Mouse (Mus musculus) gastrocnemius, adult 2 months (tissue): ENCODE measurements around the gene Lrrc27. TPM values are rescaled to one million over a fixed set of nuclear protein-coding genes. Genes with fewer than 3 reads are reported as not detected.
A peak's percentile ranks its signal among the peaks of the same experiment; 100 is the strongest.

Experiments used
- DNase-seq: peaks from one replicate; pipeline ENCODE4 v3.0.0; 2022
- H3K27ac ChIP-seq: fragments of 200-600 bp; 2 replicates; pipeline ENCODE4 v1.8.1; 2022; ENCODE audit warnings: mild to moderate bottlenecking
- H3K4me3 ChIP-seq: fragments of 200-600 bp; 2 replicates; pipeline ENCODE4 v1.8.1; 2022; ENCODE audit warnings: mild to moderate bottlenecking, moderate library complexity
- CTCF ChIP-seq: fragments of 200-600 bp; IDR thresholded peaks from 2 replicates; pipeline ENCODE4 v1.8.1; 2022; ENCODE audit warnings: antibody characterized with exemption, mild to moderate bottlenecking, moderate library complexity
- intact Hi-C: fragments of 180-260 bp; cut with DNase I; formaldehyde crosslinking; loops from one replicate; pipeline ENCODE4 v1.15.1; 2025
- total RNA-seq, 2 experiments: library from RNA; stranded (reverse); gene quantifications; 2 replicates each; pipeline ENCODE4 v1.2.3; 2021

The Lrrc27 gene
- total RNA-seq, 2 experiments from 2014 or later: 1.6 to 4.0 TPM

GRCm38 (mm10) chr7:139271871-139272270, 59.1 kb downstream of the Lrrc27 start:
- intact Hi-C loops: no loop called here
- no peak for TF ChIP-seq CTCF
- Histone ChIP-seq H3K4me3 (no peak overlapping the region), H3K27ac (no peak overlapping the region; the same call in 1 of the 2 replicates)
- DNase-seq: no peak

DNA sequence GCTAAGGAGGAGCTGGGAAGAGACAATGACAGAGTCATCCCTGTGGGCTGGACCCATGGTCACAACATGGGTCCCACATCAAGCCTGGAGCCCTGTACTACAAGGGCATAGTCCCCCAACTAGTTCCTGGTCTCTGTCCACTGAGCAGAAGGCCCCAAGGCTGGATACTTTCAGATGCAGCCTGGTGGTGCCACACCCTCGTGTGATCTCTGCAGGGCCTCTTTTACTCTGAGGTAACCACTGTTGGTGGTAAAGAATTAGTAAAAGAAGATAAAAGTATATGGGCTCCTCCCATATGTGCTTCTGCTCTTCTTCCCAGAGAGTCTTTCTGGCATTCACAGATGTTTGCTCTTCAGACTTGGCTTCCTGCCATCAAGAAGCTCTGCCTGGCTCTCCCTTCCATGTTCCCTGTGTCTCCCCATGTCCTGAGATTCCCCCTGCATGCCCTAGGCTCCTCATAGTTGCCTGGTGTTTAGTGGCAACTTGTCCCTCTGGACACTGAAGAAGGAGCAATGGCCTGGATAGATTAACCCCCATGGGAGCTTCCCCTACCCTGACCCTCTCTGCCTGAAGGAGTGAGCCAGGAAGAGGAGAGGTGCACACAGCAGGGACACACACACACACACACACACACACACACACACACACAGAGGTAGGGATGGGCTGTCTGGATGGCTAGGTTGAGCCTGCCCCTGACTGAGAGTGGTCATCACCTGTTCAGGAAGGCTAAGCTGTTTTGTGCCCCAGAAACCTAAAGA, 60.0 kb downstream of the Lrrc27 start:
- no peak for TF ChIP-seq CTCF

GRCm38 (mm10) chr7:139273397-139273719, 60.6 kb downstream of the Lrrc27 start:
- no peak for TF ChIP-seq CTCF
- Histone ChIP-seq H3K27ac (peak overlapping the region; percentile 86), H3K4me3 (peak overlapping the region; percentile 30)
- peak; percentile 77 for DNase-seq
- intact Hi-C loops: no loop called here

More for the DNA sequence above, 60.0 kb downstream of the Lrrc27 start:
- peak overlapping the region; percentile 86 for H3K27ac ChIP-seq
- intact Hi-C loops: no loop called here
- H3K4me3 ChIP-seq: peak overlapping the region; percentile 30
- DNase-seq: peak; percentile 46

DNA sequence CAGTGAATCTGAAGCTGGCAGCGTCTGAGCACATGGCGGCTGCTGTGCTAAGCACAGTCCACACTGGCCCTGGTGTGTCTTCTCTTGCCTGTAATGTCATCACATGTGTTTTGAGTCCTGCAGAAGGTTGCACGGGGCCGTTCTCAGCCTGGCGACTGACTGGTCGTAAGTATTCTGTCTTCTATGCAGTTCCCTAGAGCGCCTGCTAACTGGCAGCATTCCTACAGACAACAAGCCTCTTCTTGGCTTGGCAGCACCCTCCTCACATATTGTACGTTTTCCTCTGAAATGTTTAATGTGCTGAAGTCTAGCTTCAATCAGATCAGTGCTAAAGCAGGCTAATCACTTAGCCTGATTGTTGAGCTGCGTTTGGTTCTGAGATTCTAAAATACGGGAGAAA, 62.8 kb downstream of the Lrrc27 start:
- TF ChIP-seq CTCF: no peak
- intact Hi-C loops: no loop called here
- Histone ChIP-seq H3K27ac (no peak overlapping the region), H3K4me3 (no peak overlapping the region)
- DNase-seq: no peak

- H3K27ac ChIP-seq: no peak overlapping the region
- no peak overlapping the region for H3K4me3 ChIP-seq
- no peak for TF ChIP-seq CTCF
- DNase-seq: no peak
- intact Hi-C loops: no loop called here
These were observed 63.4 kb downstream of the Lrrc27 start for GRCm38 (mm10) chr7:139276150-139276549.

- no peak overlapping the region for H3K4me3 ChIP-seq
- TF ChIP-seq CTCF: no peak
- H3K27ac ChIP-seq: no peak overlapping the region
- intact Hi-C loops: no loop called here
- no peak for DNase-seq
These were observed 64.7 kb downstream of the Lrrc27 start for GRCm38 (mm10) chr7:139277536-139277935.

DNA sequence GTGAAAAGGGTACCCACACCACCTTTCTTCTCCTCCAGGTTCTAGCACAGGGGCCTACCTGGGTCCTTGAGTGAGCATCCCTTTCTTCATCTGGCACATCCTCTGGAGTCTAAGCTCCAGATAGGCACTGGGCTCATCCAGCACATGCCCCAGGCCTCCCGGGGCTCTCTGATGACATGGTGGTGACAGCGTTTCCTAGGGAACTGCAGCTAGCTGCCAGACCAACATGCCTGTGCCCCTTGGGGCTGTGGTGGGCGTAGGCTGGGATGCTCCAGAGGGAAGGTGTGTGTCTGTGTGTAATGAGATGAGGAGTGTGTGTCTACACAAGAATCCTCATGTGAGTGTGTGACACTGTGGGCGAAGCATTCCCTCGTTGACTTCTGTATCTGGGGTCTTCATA, 66.8 kb downstream of the Lrrc27 start:
- DNase-seq: no peak
- Histone ChIP-seq H3K27ac (no peak overlapping the region), H3K4me3 (no peak overlapping the region)
- no peak for TF ChIP-seq CTCF
- intact Hi-C loops: no loop called here

- intact Hi-C loops: no loop called here
- H3K27ac ChIP-seq: no peak overlapping the region
- DNase-seq: no peak
- H3K4me3 ChIP-seq: no peak overlapping the region
- TF ChIP-seq CTCF: no peak
These were observed 67.3 kb downstream of the Lrrc27 start for GRCm38 (mm10) chr7:139280044-139280443.

DNA sequence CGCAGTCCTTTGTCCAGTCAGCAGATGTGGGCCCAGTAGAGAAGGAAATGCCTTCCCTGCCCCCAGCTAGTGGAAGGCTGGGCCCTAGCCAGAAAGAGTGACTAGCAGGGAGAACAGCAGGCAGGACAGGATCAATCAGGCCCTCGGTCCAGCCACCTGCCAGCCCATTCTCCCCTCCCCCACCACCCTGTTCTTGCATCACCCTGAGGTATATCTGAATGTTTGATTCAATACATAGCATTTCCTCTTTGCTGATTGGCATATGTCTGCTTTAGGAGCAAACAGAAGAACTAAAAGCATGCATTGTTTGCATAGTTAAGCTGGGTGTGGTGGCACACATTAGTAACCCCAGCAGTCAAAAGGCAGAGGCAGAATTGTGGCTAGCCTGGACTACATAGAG, 68.4 kb downstream of the Lrrc27 start:
- no peak for TF ChIP-seq CTCF
- intact Hi-C loops: no loop called here
- DNase-seq: no peak
- Histone ChIP-seq H3K27ac (no peak overlapping the region), H3K4me3 (no peak overlapping the region)

DNA sequence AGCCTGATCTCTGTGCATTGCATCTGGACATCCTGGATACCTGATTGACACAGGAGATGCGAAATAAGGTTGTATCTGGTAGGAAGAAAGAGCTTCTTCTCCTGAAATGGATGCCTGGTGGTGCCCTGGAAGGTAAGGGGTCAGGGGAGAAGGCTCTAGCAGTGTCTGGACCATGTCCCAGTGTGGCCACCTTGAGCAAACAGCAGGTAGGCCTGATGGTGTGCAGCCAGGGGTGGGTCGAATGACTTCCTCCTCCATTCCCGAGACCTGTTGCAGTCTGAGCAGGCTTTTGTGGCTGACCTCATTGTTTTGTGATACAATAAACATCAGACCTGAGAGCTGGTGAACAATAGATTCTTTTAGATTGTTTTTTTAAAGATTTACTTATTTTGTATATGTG, 69.2 kb downstream of the Lrrc27 start:
- Histone ChIP-seq H3K4me3 (no peak overlapping the region), H3K27ac (no peak overlapping the region)
- intact Hi-C loops: no loop called here
- TF ChIP-seq CTCF: no peak
- DNase-seq: no peak

- Histone ChIP-seq H3K27ac (no peak overlapping the region), H3K4me3 (no peak overlapping the region)
- no peak for TF ChIP-seq CTCF
- intact Hi-C loops: no loop called here
- DNase-seq: no peak
These were observed 72.6 kb downstream of the Lrrc27 start for GRCm38 (mm10) chr7:139285295-139285943.

- DNase-seq: no peak
- Histone ChIP-seq H3K4me3 (no peak overlapping the region), H3K27ac (no peak overlapping the region)
- intact Hi-C loops: no loop called here
- TF ChIP-seq CTCF: no peak
These were observed 75.8 kb downstream of the Lrrc27 start for GRCm38 (mm10) chr7:139288540-139288939.

Other genes starting within 250 kb of the Lrrc27 start
- under 1 TPM; 0.23 to 0.75 TPM for gene Dpysl4, start 127.0 kb upstream of the Lrrc27 start, total RNA-seq
- under 1 TPM in 1 of 2 experiments, not detected in 1; 0.73 TPM for gene Stk32c, start 319 bp downstream of the Lrrc27 start, total RNA-seq
- 1 to 10 TPM; 3.0 to 7.4 TPM for gene Pwwp2b, start 35.5 kb downstream of the Lrrc27 start, total RNA-seq
- 10 to 100 TPM; 77.2 to 95.0 TPM for gene Inpp5a, start 176.1 kb downstream of the Lrrc27 start, total RNA-seq